Mouse (Mus musculus) small intestine, adult 2 months (tissue): ENCODE data around the gene Zfp629.

ENCODE experiments used
- CTCF ChIP-seq: fragments of 200-500 bp; IDR thresholded peaks from 2 replicates; pipeline ENCODE4 v1.5.1; 2012; ENCODE audit warnings: low read depth, mild to moderate bottlenecking, control low read depth, inconsistent platforms, low read length, moderate library complexity, mixed read lengths; ENCODE audit not compliant: insufficient replicate concordance, insufficient read length; ENCODE audit errors: extremely low read depth
- POLR2A ChIP-seq: fragments of 200-500 bp; IDR thresholded peaks from 2 replicates; pipeline ENCODE4 v1.6.1; 2012; ENCODE audit warnings: low read depth, mild to moderate bottlenecking, control low read depth, inconsistent platforms, low read length, moderate library complexity

GRCm38 (mm10) chr7:127626471-127626870, 10.9 kb upstream of the Zfp629 start:
- TF ChIP-seq POLR2A (no peak), CTCF (no peak)
